ENCODE assay signal across 33 mouse cellular contexts in the genomic region with DNA sequence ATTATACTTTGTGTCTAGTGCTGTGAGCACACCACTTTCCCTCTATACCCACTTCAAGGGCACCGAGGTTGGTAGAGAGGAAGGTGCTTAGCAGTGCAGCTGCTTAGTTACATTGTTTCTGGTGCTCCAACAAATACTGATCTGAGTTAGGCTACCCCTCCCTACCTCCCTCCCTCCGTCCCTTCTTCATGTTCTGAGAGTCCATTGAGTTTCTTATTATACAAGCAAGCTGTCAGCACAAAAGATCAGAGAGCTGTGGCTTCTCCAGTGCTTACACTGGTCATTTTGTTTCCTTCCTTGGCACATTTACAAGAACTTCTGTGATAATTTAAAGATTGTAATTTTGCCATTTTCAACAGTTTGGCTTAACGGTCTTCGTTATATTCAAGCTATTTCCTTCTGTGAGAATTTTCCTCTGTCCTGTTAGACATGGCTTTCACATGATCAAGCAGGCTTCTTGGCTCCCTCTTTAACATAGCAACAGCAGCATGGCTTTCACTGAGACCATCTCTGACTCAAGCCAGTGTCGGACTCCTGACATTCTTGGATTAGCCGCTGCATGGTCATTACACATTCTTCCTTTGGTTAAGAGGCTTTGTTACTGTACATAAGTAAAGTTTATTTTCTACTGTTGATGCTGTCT. TPM values are rescaled to one million over a fixed set of nuclear protein-coding genes. Genes with fewer than 3 reads are reported as not detected.
DNase-seq lines count a peak whose midpoint lies in the region; ATAC-seq and TF ChIP-seq lines count a peak whose summit lies in the region.
"Had no signal": no experiment of that assay in that cellular context is flagged by ENCODE, and none has a peak within 500 bp of the region (broad histone marks: within the 10 kb centered on the region; RNA-seq: fewer than 3 reads in every experiment).

No protein-coding gene starts in this region.

- H3K9ac ChIP-seq in heart, embryonic 13.5 days = no peak overlapping the region
- no peak overlapping the region for H3K9ac ChIP-seq in lung, embryonic 14.5 days
- H3K9ac ChIP-seq: forebrain, embryonic 15.5 days; hindbrain, embryonic 12.5 days; intestine, embryonic 15.5 days; limb, embryonic 15.5 days; liver, embryonic 13.5 days; neural tube, embryonic 12.5 days had no signal

- 52% methylated on average over 6 of the region's 6 CpGs for WGBS in heart, embryonic 13.5 days
- 52% methylated on average over 6 of the region's 6 CpGs for WGBS in lung, embryonic 14.5 days

- no peaks in the 10 kb centered on the region for H3K9me3 ChIP-seq in heart, embryonic 13.5 days
- no peaks in the 10 kb centered on the region for H3K9me3 ChIP-seq in lung, embryonic 14.5 days (ENCODE audit: low read depth, low read length)
- H3K9me3 ChIP-seq: forebrain, embryonic 15.5 days; hindbrain, embryonic 12.5 days; intestine, embryonic 15.5 days; limb, embryonic 10.5 days; limb, embryonic 15.5 days; liver, embryonic 13.5 days; midbrain, embryonic 10.5 days; neural tube, embryonic 12.5 days had no signal

- no peak for DNase-seq in heart, adult 18-20 months
- DNase-seq in lung, embryonic 14.5 days = peak; percentile 48
- no peak for DNase-seq in lung, postnatal 25 days (ENCODE audit: low spot score)
- no peak for DNase-seq in testis, postnatal 10 days (ENCODE audit: low spot score)
- DNase-seq in right cerebral cortex, postnatal 14 days = no peak
- DNase-seq: adrenal gland, adult 2 months; adrenal gland, postnatal 36 days; B cell, adult 2 months; cerebellum, adult 2 months; cerebellum, postnatal 14 days; gastrocnemius, adult 2 months; gastrocnemius, postnatal 36 days; kidney, adult 2 months; kidney, postnatal 10 days; layer of hippocampus, postnatal 36 days; liver, embryonic 13.5 days; lung, adult 18-20 months; right cerebral cortex, adult 18-20 months; right cerebral cortex, postnatal 4 days had no signal

- no peak for TF ChIP-seq POLR2A in testis, adult 2 months (IDR thresholded peaks at IDR 0.05; ENCODE audit: control insufficient read depth, low read depth, low read length)

- H3K36me3 ChIP-seq in heart, embryonic 13.5 days = no peaks in the 10 kb centered on the region
- no peaks in the 10 kb centered on the region for H3K36me3 ChIP-seq in lung, embryonic 14.5 days (ENCODE audit: insufficient read depth)
- H3K36me3 ChIP-seq in testis, adult 2 months (ENCODE audit: control insufficient read depth, insufficient read depth, low read length) = no peaks in the 10 kb centered on the region
- H3K36me3 ChIP-seq: forebrain, embryonic 15.5 days; hindbrain, embryonic 12.5 days; intestine, embryonic 15.5 days; limb, embryonic 10.5 days; limb, embryonic 15.5 days; liver, embryonic 13.5 days; midbrain, embryonic 10.5 days; neural tube, embryonic 12.5 days had no signal

- H3K4me1 ChIP-seq in heart, embryonic 13.5 days = peaks cover 15% of the 10 kb centered on the region
- H3K4me1 ChIP-seq in lung, embryonic 14.5 days (ENCODE audit: insufficient read depth) = no peaks in the 10 kb centered on the region
- no peaks in the 10 kb centered on the region for H3K4me1 ChIP-seq in testis, adult 2 months (ENCODE audit: control insufficient read depth, insufficient read depth, low read length)
- H3K4me1 ChIP-seq: hindbrain, embryonic 12.5 days; intestine, embryonic 15.5 days; limb, embryonic 10.5 days; limb, embryonic 15.5 days; liver, embryonic 13.5 days; neural tube, embryonic 12.5 days had no signal

- no peak for ATAC-seq in heart, embryonic 13.5 days (ENCODE audit: extremely low read depth, insufficient number of reproducible peaks, low FRiP score, low TSS enrichment)
- peak; percentile 58; the same call in 1 of the 2 replicates for ATAC-seq in lung, embryonic 14.5 days (ENCODE audit: insufficient read depth)
- ATAC-seq: activated CD4-positive, CD25-positive, alpha-beta regulatory T cell, adult 4 months; forebrain, embryonic 15.5 days; hindbrain, postnatal 0 days; intestine, embryonic 15.5 days; midbrain, embryonic 16.5 days had no signal

- H3K4me2 ChIP-seq in heart, embryonic 13.5 days = no peak overlapping the region
- H3K4me2 ChIP-seq in lung, embryonic 14.5 days = no peak overlapping the region
- H3K4me2 ChIP-seq: forebrain, embryonic 15.5 days; hindbrain, embryonic 12.5 days; intestine, embryonic 15.5 days; limb, embryonic 15.5 days; liver, embryonic 13.5 days; neural tube, embryonic 12.5 days had no signal

- no peak overlapping the region for H3K4me3 ChIP-seq in heart, embryonic 13.5 days
- H3K4me3 ChIP-seq in lung, embryonic 14.5 days (ENCODE audit: low read depth, low read length) = no peak overlapping the region
- no peak overlapping the region for H3K4me3 ChIP-seq in testis, adult 2 months (ENCODE audit: control insufficient read depth, low read depth, low read length)
- H3K4me3 ChIP-seq: forebrain, embryonic 15.5 days; gastrocnemius, adult 2 months; hindbrain, embryonic 12.5 days; intestine, embryonic 15.5 days; limb, embryonic 10.5 days; limb, embryonic 15.5 days; liver, embryonic 13.5 days; midbrain, embryonic 10.5 days; myocyte; neural tube, embryonic 12.5 days had no signal

- no peak for TF ChIP-seq CTCF in lung, embryonic 14.5 days (IDR thresholded peaks at IDR 0.05; ENCODE audit: low read depth)
- TF ChIP-seq CTCF in testis, adult 2 months (IDR thresholded peaks at IDR 0.05; ENCODE audit: control insufficient read depth, insufficient read depth, insufficient replicate concordance, low read depth, low read length) = no peak

- peak overlapping the region; percentile 36; the same call in 1 of the 2 replicates for H3K27ac ChIP-seq in heart, embryonic 13.5 days (replicated peaks)
- H3K27ac ChIP-seq in lung, embryonic 14.5 days (ENCODE audit: low read depth) = no peak overlapping the region
- H3K27ac ChIP-seq in testis, adult 2 months (ENCODE audit: control insufficient read depth, insufficient read depth, low read depth, low read length) = peak overlapping the region; percentile 62; the same call in 1 of the 2 replicates
- H3K27ac ChIP-seq: forebrain, embryonic 15.5 days; gastrocnemius, adult 2 months; hindbrain, embryonic 12.5 days; hindbrain, postnatal 0 days; intestine, embryonic 15.5 days; limb, embryonic 10.5 days; limb, embryonic 15.5 days; liver, embryonic 13.5 days; midbrain, embryonic 10.5 days; neural tube, embryonic 12.5 days; stomach, postnatal 0 days had no signal

- H3K27me3 ChIP-seq in heart, embryonic 13.5 days (replicated peaks) = no peaks in the 10 kb centered on the region; the same call in 1 of the 2 replicates
- H3K27me3 ChIP-seq in lung, embryonic 14.5 days (ENCODE audit: insufficient read depth, low read length) = no peaks in the 10 kb centered on the region
- H3K27me3 ChIP-seq in testis, adult 2 months (ENCODE audit: control insufficient read depth, insufficient read depth, low read length) = no peaks in the 10 kb centered on the region
- H3K27me3 ChIP-seq: forebrain, embryonic 15.5 days; hindbrain, embryonic 12.5 days; intestine, embryonic 15.5 days; limb, embryonic 15.5 days; neural tube, embryonic 12.5 days had no signal

RNA-seq across cellular contexts. Expression of a gene that starts 12.0 kb away (rescaled TPM):
- polyA plus RNA-seq in heart, embryonic 13.5 days (2015; fragmentation: Nextera tagmentation; extraction: Ambion mirVana) = 0.66 and 0.94 TPM in 2 replicates
- 1 to 10 TPM; 1.8 to 2.4 TPM for total RNA-seq in heart, adult 18-20 months (2021)
- polyA plus RNA-seq in lung, embryonic 14.5 days (2014; fragmentation: Nextera tagmentation; extraction: Ambion mirVana) = 1.0 and 1.3 TPM in 2 replicates
- polyA plus RNA-seq in testis, adult 2 months (2012; rRNA removed) = 0.79 and 1.0 TPM in 2 replicates
- polyA plus RNA-seq: myocyte had no signal
